Mouse (Mus musculus) forebrain, embryonic 11.5 days (tissue): Measurements from ENCODE around the gene Fxyd3. TPM values are rescaled to one million over a fixed set of nuclear protein-coding genes. Genes with fewer than 3 reads are reported as not detected.

Source experiments
- ATAC-seq: fragments of 200-750 bp; cut with Nextera tagmentation; replicated peaks from 2 replicates; pipeline ENCODE4 v1.8.0; 2017; ENCODE audit warnings: moderate TSS enrichment; ENCODE audit not compliant: low FRiP score
- DNase-seq: peaks from one replicate; pipeline ENCODE4 v3.0.0-alpha.2; 2017; ENCODE audit warnings: low spot score
- H3K27ac ChIP-seq: fragments of 300-500 bp; sonication (generic); 2 replicates; pipeline ENCODE4 v1.5.1; 2014; ENCODE audit warnings: low read depth, low read length
- H3K27me3 ChIP-seq: fragments of 300-500 bp; sonication (generic); 2 replicates; pipeline ENCODE4 v1.6.1; 2014; ENCODE audit warnings: mild to moderate bottlenecking, low read length, mixed read lengths; ENCODE audit not compliant: control insufficient read depth, insufficient read depth
- H3K36me3 ChIP-seq: fragments of 300-500 bp; sonication (generic); 2 replicates; pipeline ENCODE4 v1.6.1; 2014; ENCODE audit warnings: mild to moderate bottlenecking, low read length, moderate library complexity, mixed read lengths; ENCODE audit not compliant: control insufficient read depth, insufficient read depth
- H3K4me1 ChIP-seq: fragments of 300-500 bp; sonication (generic); replicated peaks from 2 replicates; pipeline ENCODE4 v1.6.1; 2014; ENCODE audit warnings: low read length, mixed read lengths; ENCODE audit not compliant: control insufficient read depth, insufficient read depth
- H3K4me2 ChIP-seq: fragments of 300-500 bp; sonication (generic); 2 replicates; pipeline ENCODE4 v1.6.1; 2014; ENCODE audit warnings: low read depth, mild to moderate bottlenecking, low read length, moderate library complexity, mixed read lengths; ENCODE audit not compliant: severe bottlenecking
- H3K4me3 ChIP-seq: fragments of 300-500 bp; sonication (generic); 2 replicates; pipeline ENCODE4 v1.5.1; 2014; ENCODE audit warnings: low read depth, low read length
- H3K9ac ChIP-seq: fragments of 300-500 bp; sonication (generic); 2 replicates; pipeline ENCODE4 v1.6.1; 2014; ENCODE audit warnings: low read length
- H3K9me3 ChIP-seq: fragments of 300-500 bp; sonication (generic); 2 replicates; pipeline ENCODE4 v1.6.1; 2016; ENCODE audit warnings: low read length, mixed read lengths; ENCODE audit not compliant: control insufficient read depth
- WGBS: fragments of 180-500 bp; shearing (Covaris S2); extraction: QIAGEN DNeasy Blood & Tissue Kit; methylation state at CpG from one replicate; pipeline ENCODE4 v1.1.7; 2014; 5-methylcytosine and 5-hydroxymethylcytosine counted together
- polyA plus RNA-seq: library from polyadenylated mRNA; unstranded; fragments of >200 nt; fragmentation: Nextera tagmentation; extraction: Ambion mirVana; gene quantifications from 2 replicates; pipeline ENCODE4 v1.2.1, GENCODE M21; 2014

Gene Fxyd3
- polyA plus RNA-seq, 1 experiment from 2014 or later: 2.0 TPM

DNA sequence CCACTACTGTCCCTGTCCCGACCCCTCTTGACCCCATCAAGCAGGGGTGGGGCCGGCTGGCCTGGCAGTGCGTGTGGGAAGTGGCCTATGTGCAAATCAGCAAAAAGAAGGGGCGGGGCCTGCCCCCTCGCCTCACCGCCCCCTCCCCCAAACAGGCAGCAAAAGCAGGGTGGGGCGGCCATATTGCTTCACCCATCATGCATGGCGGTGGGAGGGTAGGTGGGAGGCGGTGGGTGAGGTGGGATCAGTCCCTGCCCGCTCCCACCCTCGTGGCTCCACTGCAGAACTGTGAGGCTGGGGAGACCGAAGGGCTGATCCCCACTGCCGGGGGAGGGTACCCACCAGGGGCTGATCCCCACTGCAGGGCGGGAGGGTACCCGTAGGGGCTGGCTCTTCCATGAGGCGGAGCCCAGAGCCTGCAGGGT is 40.2 kb upstream of the Fxyd3 start:
- Histone ChIP-seq H3K27ac (no peak overlapping the region), H3K9me3 (no peaks in the 10 kb centered on the region), H3K4me3 (no peak overlapping the region), H3K4me2 (no peak overlapping the region), H3K9ac (no peak overlapping the region), H3K4me1 (peaks cover 2% of the 10 kb centered on the region; the same call in 1 of the 2 replicates), H3K36me3 (no peaks in the 10 kb centered on the region), H3K27me3 (no peaks in the 10 kb centered on the region)
- DNase-seq (no peak), ATAC-seq (peak; percentile 34; the same call in 1 of the 2 replicates)
- WGBS: 32% methylated on average over 16 of the region's 16 CpGs

DNA sequence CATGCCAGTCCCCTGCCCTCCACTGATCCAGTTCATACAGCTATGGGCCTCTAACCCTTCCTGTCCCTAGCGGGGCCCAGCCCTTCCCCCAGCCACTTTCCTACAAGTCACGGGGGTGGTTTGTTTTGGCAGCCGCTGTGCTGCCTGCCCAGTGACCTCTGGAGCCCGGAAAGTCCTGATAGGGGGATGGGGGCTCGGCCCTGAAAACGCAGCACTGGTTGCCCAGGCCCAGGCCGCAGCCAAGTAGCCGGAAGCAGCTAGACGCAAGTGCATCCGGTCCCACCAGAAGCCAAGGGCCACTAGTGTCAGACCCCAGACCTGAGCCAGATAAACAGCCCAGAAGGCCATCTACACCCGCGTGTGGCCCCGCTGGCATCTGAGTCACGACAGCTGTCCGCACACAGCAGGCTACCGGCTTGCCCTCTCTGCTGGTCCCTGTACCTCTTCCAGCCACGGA is 39.1 kb upstream of the Fxyd3 start:
- H3K4me2 ChIP-seq: no peak overlapping the region
- ATAC-seq (no peak), DNase-seq (no peak)
- H3K4me3 ChIP-seq: no peak overlapping the region
- peaks cover 2% of the 10 kb centered on the region; the same call in 1 of the 2 replicates for H3K4me1 ChIP-seq
- no peaks in the 10 kb centered on the region for H3K36me3 ChIP-seq
- 29% methylated on average over 17 of the region's 17 CpGs for WGBS
- H3K27ac ChIP-seq: no peak overlapping the region
- no peaks in the 10 kb centered on the region for H3K9me3 ChIP-seq
- no peak overlapping the region for H3K9ac ChIP-seq
- no peaks in the 10 kb centered on the region for H3K27me3 ChIP-seq

- WGBS: 14% methylated on average over 15 of the region's 15 CpGs
- H3K9ac ChIP-seq: no peak within 1 kb of the TSS
These were observed 38.7 kb upstream of the Fxyd3 start, which contains the start of gene Hpn for GRCm38 (mm10) chr7:31115182-31115581. TSS of gene Hpn (minus strand) at chr7:31115290.

DNA sequence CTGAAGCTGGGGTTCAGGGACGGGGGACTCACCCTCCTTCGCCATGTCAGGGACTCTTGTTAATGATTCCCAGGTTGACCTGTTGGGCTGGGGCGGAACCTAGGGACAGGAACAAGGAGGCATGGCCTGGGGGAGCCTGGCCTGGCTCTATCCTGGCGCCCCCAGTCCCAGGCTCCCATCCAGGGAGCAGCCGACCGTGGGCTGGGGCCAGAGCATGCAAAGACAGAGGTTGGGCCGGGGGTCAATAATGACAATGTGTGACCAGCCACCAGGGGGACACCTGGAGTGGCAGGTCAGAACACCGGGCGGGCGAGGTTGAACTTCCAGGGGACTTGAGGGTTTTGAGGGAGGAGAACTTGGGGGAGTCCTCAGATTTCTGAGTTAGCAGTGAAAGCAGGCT is 38.1 kb upstream of the Fxyd3 start:
- H3K9me3 ChIP-seq: no peaks in the 10 kb centered on the region
- H3K4me2 ChIP-seq: no peak overlapping the region
- ATAC-seq (no peak), DNase-seq (no peak)
- peaks cover 2% of the 10 kb centered on the region; the same call in 1 of the 2 replicates for H3K4me1 ChIP-seq
- H3K27me3 ChIP-seq: no peaks in the 10 kb centered on the region
- no peak overlapping the region for H3K4me3 ChIP-seq
- no peak overlapping the region for H3K27ac ChIP-seq
- 46% methylated on average over 10 of the region's 10 CpGs for WGBS
- no peak overlapping the region for H3K9ac ChIP-seq
- no peaks in the 10 kb centered on the region for H3K36me3 ChIP-seq

More at GRCm38 (mm10) chr7:31115182-31115581, 38.7 kb upstream of the Fxyd3 start, which contains the start of gene Hpn:
- H3K4me2 ChIP-seq: no peak within 1 kb of the TSS
- no peaks in the 10 kb centered on the region for H3K27me3 ChIP-seq
- H3K9me3 ChIP-seq: no peaks in the 10 kb centered on the region
- H3K27ac ChIP-seq: no peak within 1 kb of the TSS
- peaks cover 2% of the 10 kb centered on the region; the same call in 1 of the 2 replicates for H3K4me1 ChIP-seq
- ATAC-seq (no peak), DNase-seq (no peak)
- no peak within 1 kb of the TSS for H3K4me3 ChIP-seq
- no peaks in the 10 kb centered on the region for H3K36me3 ChIP-seq

GRCm38 (mm10) chr7:31113800-31114199 is 37.3 kb upstream of the Fxyd3 start:
- Histone ChIP-seq H3K36me3 (no peaks in the 10 kb centered on the region), H3K27me3 (no peaks in the 10 kb centered on the region), H3K4me1 (peaks cover 2% of the 10 kb centered on the region; the same call in 1 of the 2 replicates), H3K9ac (no peak overlapping the region), H3K4me3 (no peak overlapping the region), H3K27ac (no peak overlapping the region), H3K9me3 (no peaks in the 10 kb centered on the region), H3K4me2 (no peak overlapping the region)
- ATAC-seq (no peak), DNase-seq (no peak)
- 80% methylated on average over 6 of the region's 6 CpGs for WGBS

- Histone ChIP-seq H3K9ac (no peak overlapping the region), H3K36me3 (no peaks in the 10 kb centered on the region), H3K4me2 (no peak overlapping the region), H3K4me3 (no peak overlapping the region), H3K27me3 (no peaks in the 10 kb centered on the region), H3K27ac (no peak overlapping the region), H3K9me3 (no peaks in the 10 kb centered on the region), H3K4me1 (peaks cover 2% of the 10 kb centered on the region; the same call in 1 of the 2 replicates)
- no peak for DNase-seq
- no peak for ATAC-seq
- 26% methylated on average over 4 of the region's 4 CpGs for WGBS
These were observed 35.5 kb upstream of the Fxyd3 start for GRCm38 (mm10) chr7:31112036-31112435.

DNA sequence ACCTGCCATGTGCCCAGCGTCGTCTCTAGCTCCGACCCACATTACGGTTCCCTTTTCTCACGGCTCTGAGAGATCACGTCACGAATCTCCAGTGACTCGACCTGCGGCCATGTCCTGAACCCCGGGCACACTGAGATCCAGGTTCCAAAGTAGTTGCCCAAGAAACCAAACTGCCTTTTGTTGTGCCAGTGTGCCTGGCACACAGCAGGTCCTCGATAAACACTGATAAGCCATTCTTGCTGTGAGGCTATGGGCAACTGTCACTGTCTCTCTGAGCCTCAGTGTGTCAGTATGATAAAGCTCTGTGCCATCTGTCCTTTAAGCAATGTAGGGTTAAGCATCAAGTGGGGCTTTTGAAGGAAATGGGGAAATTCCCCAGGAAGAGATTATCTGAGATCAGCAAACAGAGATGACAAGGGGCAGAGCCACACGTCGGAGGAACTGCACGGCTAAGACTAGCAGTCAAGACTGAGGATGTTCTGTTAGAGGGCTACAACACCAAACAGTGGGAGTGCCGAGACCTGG is 34.4 kb upstream of the Fxyd3 start:
- WGBS: 86% methylated on average over 15 of the region's 15 CpGs
- Histone ChIP-seq H3K27ac (no peak overlapping the region), H3K4me2 (no peak overlapping the region), H3K9me3 (no peaks in the 10 kb centered on the region), H3K4me1 (peaks cover 2% of the 10 kb centered on the region; the same call in 1 of the 2 replicates), H3K27me3 (no peaks in the 10 kb centered on the region), H3K9ac (no peak overlapping the region), H3K36me3 (no peaks in the 10 kb centered on the region), H3K4me3 (no peak overlapping the region)
- ATAC-seq (no peak), DNase-seq (no peak)

DNA sequence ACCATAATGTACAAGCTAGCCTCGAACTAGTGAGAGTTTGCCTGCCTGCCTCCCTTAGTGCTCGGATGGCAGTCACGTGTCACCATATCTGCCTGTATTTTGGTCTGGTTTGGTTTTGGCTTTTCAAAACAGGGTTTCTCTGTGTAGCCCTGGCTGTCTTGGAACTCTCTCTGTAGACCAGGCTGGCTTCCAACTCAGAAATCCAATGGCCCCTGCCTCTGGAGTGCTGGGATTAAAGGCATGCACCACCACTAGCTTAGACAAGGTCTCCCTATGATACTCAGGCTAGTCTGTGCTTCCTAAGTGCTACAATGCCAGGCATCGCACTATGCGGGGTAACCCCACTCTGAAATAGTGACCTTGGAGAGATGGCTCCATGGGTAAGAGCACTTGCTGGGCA is 33.3 kb upstream of the Fxyd3 start:
- Histone ChIP-seq H3K4me1 (no peaks in the 10 kb centered on the region), H3K36me3 (no peaks in the 10 kb centered on the region), H3K9ac (no peak overlapping the region), H3K27me3 (no peaks in the 10 kb centered on the region), H3K4me2 (no peak overlapping the region), H3K27ac (no peak overlapping the region), H3K9me3 (no peaks in the 10 kb centered on the region), H3K4me3 (no peak overlapping the region)
- ATAC-seq (no peak), DNase-seq (no peak)
- 92% methylated on average over 5 of the region's 5 CpGs for WGBS

DNA sequence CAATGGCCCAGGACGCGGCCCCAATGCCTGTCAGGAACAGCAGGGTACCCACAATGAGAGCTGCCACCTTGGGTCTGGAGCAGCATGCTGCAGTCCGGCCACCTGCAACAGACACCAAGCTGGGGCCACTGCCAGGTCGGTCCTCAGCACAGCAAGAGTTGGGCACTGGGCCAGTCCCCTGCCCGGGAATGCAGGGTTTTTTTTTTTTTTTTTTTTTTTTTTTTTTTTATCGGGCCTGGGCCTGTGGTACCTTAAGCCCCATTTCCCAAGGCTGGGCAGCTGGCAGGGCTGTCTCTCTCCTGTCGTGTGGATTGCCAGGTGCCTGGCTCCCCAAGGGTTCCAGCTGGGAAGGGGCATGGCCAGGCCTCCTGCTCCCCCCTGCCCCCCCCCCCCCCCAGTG is 32.6 kb upstream of the Fxyd3 start:
- Histone ChIP-seq H3K9ac (no peak overlapping the region), H3K27me3 (no peaks in the 10 kb centered on the region), H3K4me3 (no peak overlapping the region), H3K4me1 (no peaks in the 10 kb centered on the region), H3K27ac (no peak overlapping the region), H3K36me3 (no peaks in the 10 kb centered on the region), H3K4me2 (no peak overlapping the region), H3K9me3 (no peaks in the 10 kb centered on the region)
- 56% methylated on average over 7 of the region's 7 CpGs for WGBS
- ATAC-seq (no peak), DNase-seq (no peak)
